Mouse (Mus musculus): ENCODE measurements around the gene Obsl1. TPM values are rescaled to one million over a fixed set of nuclear protein-coding genes. Genes with fewer than 3 reads are reported as not detected.

Gene Obsl1
- polyA plus RNA-seq, 1 experiment from 2014 or later, result 44.2 TPM

DNA sequence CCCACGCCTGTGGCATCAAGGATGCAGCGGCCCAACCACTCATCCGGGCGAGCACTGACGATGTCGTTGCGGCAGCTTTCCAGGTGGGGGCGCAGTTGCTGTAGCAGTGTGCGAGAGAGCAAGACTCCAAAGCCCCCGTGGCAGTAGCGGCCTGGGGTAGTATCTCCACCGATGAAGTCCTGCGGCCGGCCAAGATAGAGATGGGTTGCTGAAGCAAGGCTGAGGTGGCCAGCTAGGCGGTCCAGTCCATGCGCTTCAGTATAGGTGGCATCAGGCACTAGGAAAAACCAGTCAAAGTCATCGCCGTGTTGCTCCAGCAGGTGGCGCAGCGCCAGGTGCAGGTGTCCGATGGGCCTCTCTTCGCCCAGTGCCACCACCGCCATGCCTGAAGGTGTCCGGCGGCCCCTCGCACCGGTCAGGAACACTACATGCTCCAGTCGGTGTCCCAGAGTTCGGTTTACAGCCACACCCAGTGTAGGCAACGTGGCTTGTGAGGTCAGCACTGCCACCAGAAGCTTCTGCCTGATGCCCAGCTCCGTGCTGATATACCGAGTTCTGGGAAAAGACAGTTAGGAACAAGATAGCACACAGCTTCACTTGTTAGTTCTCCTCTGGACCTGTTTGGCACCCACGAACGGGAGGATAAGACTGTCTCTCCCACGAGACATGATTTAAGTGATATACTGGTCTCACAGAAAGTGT is 28.8 kb downstream of the Obsl1 start:
- no peak overlapping the region; the same call in 1 of the 2 replicates for H3K27ac ChIP-seq
- H3K4me3 ChIP-seq, result peak overlapping the region; percentile 88
- peak; percentile 85 for DNase-seq (ENCODE audit: low spot score)
- peaks cover 56% of the 10 kb centered on the region for H3K27me3 ChIP-seq (ENCODE audit: insufficient read depth, poor library complexity, severe bottlenecking)
- peaks cover 54% of the 10 kb centered on the region for H3K4me1 ChIP-seq (replicated peaks)
- no peaks in the 10 kb centered on the region for H3K9me3 ChIP-seq
- H3K36me3 ChIP-seq, result peaks cover 47% of the 10 kb centered on the region
- 14% methylated on average over 35 of the region's 35 CpGs for WGBS

DNA sequence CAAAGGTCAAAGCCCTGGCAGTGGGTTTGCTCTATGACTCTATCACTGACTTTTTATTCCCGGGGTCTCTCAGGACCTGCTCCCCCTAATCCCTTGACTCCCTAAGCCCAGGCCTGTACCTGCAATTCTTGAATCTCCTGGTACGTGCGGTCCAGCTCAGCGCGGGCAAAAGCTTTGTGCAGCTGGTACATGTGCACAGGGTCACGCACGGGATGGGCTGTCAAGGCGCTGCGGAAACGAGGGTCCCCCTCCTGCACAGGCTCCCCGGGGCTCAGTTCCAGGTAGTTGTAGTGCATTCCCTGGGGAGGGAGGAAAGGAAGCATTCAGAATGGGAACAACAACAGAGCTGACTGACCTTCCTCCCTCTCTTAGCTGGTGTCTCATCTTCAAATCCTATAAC is 29.8 kb downstream of the Obsl1 start:
- Histone ChIP-seq H3K4me3 (no peak overlapping the region), H3K9me3 (no peaks in the 10 kb centered on the region), H3K36me3 (peaks cover 52% of the 10 kb centered on the region), H3K27ac (no peak overlapping the region), H3K27me3 (ENCODE audit: insufficient read depth, poor library complexity, severe bottlenecking) (peaks cover 48% of the 10 kb centered on the region), H3K4me1 (replicated peaks) (peaks cover 53% of the 10 kb centered on the region)
- 97% methylated on average over 11 of the region's 11 CpGs for WGBS
- DNase-seq (ENCODE audit: low spot score), result no peak

GRCm38 (mm10) chr1:75469287-75469825 is 36.9 kb downstream of the Obsl1 start:
- Histone ChIP-seq H3K4me3 (no peak overlapping the region), H3K36me3 (peaks cover 26% of the 10 kb centered on the region), H3K27ac (no peak overlapping the region), H3K27me3 (ENCODE audit: insufficient read depth, poor library complexity, severe bottlenecking) (peaks cover 55% of the 10 kb centered on the region), H3K4me1 (replicated peaks) (peaks cover 30% of the 10 kb centered on the region), H3K9me3 (no peaks in the 10 kb centered on the region)
- 78% methylated on average over 17 of the region's 17 CpGs for WGBS
- DNase-seq (ENCODE audit: low spot score), result no peak

GRCm38 (mm10) chr1:75467215-75467927 is 38.9 kb downstream of the Obsl1 start:
- H3K4me1 ChIP-seq (replicated peaks), result peaks cover 38% of the 10 kb centered on the region
- no peaks in the 10 kb centered on the region for H3K9me3 ChIP-seq
- peak overlapping the region; percentile 8; the same call in 1 of the 2 replicates for H3K27ac ChIP-seq
- 8% methylated on average over 14 of the region's 14 CpGs for WGBS
- peaks cover 56% of the 10 kb centered on the region for H3K27me3 ChIP-seq (ENCODE audit: insufficient read depth, poor library complexity, severe bottlenecking)
- DNase-seq (ENCODE audit: low spot score), result peak; percentile 86
- peaks cover 6% of the 10 kb centered on the region for H3K36me3 ChIP-seq
- H3K4me3 ChIP-seq, result no peak overlapping the region

- Histone ChIP-seq H3K9me3 (no peaks in the 10 kb centered on the region), H3K4me1 (replicated peaks) (peaks cover 48% of the 10 kb centered on the region), H3K27ac (peak overlapping the region; percentile 45; the same call in 1 of the 2 replicates), H3K4me3 (no peak overlapping the region), H3K27me3 (ENCODE audit: insufficient read depth, poor library complexity, severe bottlenecking) (peaks cover 72% of the 10 kb centered on the region), H3K36me3 (no peaks in the 10 kb centered on the region)
- DNase-seq (ENCODE audit: low spot score), result no peak
- 81% methylated on average over 5 of the region's 5 CpGs for WGBS
Measured at GRCm38 (mm10) chr1:75463652-75464204, 42.5 kb downstream of the Obsl1 start.

- Histone ChIP-seq H3K27me3 (ENCODE audit: insufficient read depth, poor library complexity, severe bottlenecking) (peaks cover 73% of the 10 kb centered on the region), H3K36me3 (no peaks in the 10 kb centered on the region), H3K27ac (peak overlapping the region; percentile 16; the same call in 1 of the 2 replicates), H3K4me3 (no peak overlapping the region), H3K9me3 (no peaks in the 10 kb centered on the region), H3K4me1 (replicated peaks) (peaks cover 55% of the 10 kb centered on the region)
- DNase-seq (ENCODE audit: low spot score), result no peak
- 23% methylated on average over 1 of the region's 1 CpGs for WGBS
Measured at GRCm38 (mm10) chr1:75462636-75463035, 43.6 kb downstream of the Obsl1 start.

DNA sequence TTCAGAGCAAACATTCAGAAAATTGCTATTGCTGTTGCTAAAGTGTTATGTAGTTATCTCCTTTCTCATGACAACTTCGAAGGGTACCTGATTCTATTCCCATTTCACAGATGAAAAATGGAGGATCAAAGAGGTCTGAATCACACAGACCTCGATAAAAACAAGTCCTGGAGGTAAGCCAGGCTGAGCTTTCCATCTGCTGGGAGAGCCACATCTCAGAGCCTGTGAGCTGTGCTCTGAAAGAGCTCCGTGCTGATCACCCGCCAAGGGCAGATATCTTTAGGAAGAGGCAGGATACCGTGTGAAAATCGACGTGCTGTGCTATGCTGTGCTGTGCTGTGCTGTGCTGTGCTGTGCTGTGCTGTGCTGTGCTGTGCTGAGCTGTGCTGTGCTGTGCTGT is 46.0 kb downstream of the Obsl1 start:
- H3K27ac ChIP-seq, result no peak overlapping the region
- no peaks in the 10 kb centered on the region for H3K9me3 ChIP-seq
- H3K4me1 ChIP-seq (replicated peaks), result peaks cover 69% of the 10 kb centered on the region
- WGBS, result 88% methylated on average over 7 of the region's 7 CpGs
- H3K27me3 ChIP-seq (ENCODE audit: insufficient read depth, poor library complexity, severe bottlenecking), result peaks cover 75% of the 10 kb centered on the region
- DNase-seq (ENCODE audit: low spot score), result no peak
- H3K36me3 ChIP-seq, result no peaks in the 10 kb centered on the region
- no peak overlapping the region for H3K4me3 ChIP-seq

DNA sequence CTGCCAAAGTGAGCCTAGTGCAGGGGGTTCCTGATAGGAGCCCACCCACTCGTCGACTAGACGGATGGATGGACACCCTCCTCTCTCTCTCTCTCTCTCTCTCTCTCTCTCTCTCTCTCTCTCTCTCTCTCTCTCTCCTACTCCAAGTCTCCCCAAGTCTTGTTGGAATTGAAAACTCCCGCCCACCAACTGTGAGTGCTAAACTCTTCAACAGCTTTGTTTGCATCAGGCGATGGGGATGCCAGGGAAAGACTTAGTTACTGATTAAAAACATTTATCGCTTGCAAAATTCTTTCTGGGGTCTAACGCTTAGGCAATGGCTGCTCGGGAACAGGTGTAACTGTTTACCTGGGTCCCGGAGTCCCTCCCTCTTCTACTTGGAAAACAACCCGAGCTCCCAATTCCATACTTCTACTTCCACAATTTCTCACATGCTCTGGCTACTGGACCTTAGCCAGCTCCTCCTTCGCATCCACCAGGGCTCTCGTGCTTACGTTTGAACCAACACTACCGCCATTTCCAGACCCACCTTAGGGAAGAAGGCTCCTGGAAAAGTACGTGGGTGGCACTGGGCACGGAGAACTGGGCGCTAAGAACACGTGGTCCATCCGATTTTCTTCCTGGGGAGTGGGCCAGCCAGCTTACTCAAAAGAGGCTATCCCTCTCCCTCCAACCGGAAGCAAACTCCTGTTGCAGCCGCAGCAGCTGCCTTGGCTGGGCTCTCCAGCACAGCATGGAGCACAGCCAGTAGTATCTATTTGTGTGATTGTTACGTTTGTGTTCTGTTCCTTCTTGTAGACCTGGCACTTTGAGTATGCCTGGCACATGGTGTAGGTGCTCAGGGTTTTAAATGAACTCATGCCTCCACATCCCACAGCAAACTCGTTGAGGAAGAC is 47.2 kb downstream of the Obsl1 start:
- peak overlapping the region; percentile 49 for H3K4me3 ChIP-seq
- DNase-seq (ENCODE audit: low spot score), result peak; percentile 20
- peaks cover 84% of the 10 kb centered on the region for H3K27me3 ChIP-seq (ENCODE audit: insufficient read depth, poor library complexity, severe bottlenecking)
- H3K9me3 ChIP-seq, result no peaks in the 10 kb centered on the region
- H3K36me3 ChIP-seq, result no peaks in the 10 kb centered on the region
- H3K27ac ChIP-seq, result peak overlapping the region; percentile 85
- WGBS, result 15% methylated on average over 23 of the region's 23 CpGs
- peaks cover 67% of the 10 kb centered on the region for H3K4me1 ChIP-seq (replicated peaks)

DNA sequence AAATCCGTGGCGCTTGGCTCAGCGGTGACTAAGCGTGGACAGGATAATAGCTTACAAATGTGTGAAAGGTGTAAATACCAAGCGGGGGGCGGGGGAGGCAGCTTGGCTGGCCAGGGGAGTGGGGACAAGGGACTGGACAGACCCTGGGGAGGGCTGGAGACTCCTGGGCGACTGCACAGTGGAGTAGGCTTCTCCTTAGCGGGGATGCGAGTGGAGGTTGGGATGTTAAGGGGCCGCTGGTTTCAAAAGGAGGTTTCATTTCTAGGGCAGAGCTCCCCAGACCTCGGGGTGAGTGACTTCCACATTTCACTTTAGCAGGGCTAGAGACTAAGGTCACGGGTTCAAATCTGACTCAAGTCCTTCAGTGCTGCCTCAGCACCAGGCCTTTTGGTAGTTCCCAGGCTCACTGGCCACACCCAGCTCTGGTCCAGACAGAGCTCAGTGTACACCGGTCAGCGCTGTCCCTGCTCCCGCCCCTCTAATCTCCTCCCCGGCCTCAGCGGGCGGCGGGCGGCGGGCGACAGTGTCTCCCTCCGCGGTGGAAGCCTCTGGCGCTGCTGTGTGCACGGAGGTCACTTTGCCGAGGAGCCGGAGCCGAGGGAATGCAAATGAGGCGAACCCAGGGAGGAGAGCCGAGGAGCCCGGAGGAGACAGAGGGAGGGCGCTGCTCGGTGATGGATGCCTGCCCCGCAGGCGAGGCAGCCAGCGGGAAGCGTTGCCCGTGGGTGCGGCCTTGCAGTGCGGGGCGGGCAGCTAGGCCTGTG is 48.0 kb downstream of the Obsl1 start:
- H3K4me1 ChIP-seq (replicated peaks), result peaks cover 69% of the 10 kb centered on the region
- H3K9me3 ChIP-seq, result no peaks in the 10 kb centered on the region
- H3K27me3 ChIP-seq (ENCODE audit: insufficient read depth, poor library complexity, severe bottlenecking), result peaks cover 85% of the 10 kb centered on the region
- peak overlapping the region; percentile 49 for H3K4me3 ChIP-seq
- WGBS, result 3% methylated on average over 42 of the region's 42 CpGs
- H3K36me3 ChIP-seq, result no peaks in the 10 kb centered on the region
- DNase-seq (ENCODE audit: low spot score), result peak; percentile 68
- peak overlapping the region; percentile 85 for H3K27ac ChIP-seq

DNA sequence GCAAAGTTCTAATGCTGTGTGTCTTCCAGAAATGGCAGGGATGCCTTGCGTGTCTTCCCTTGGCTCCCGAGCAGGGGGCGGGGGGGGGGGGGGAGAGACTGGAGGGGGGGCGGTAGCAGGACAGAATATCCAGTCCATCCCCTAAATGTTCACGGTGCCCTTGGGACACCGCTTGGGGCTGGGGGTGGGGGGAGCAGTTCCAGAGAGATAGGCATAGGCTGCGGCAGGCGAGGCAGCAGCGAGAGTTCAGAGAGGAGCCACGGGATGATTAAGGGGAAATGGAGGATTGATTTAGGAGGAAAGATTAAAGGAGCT is 48.6 kb downstream of the Obsl1 start:
- WGBS, result 4% methylated on average over 10 of the region's 10 CpGs
- peak overlapping the region; percentile 49 for H3K4me3 ChIP-seq
- H3K36me3 ChIP-seq, result no peaks in the 10 kb centered on the region
- peaks cover 71% of the 10 kb centered on the region for H3K4me1 ChIP-seq (replicated peaks)
- H3K27ac ChIP-seq, result peak overlapping the region; percentile 85
- H3K9me3 ChIP-seq, result no peaks in the 10 kb centered on the region
- peak; percentile 28 for DNase-seq (ENCODE audit: low spot score)
- peaks cover 91% of the 10 kb centered on the region for H3K27me3 ChIP-seq (ENCODE audit: insufficient read depth, poor library complexity, severe bottlenecking)

- Histone ChIP-seq H3K27me3 (ENCODE audit: insufficient read depth, poor library complexity, severe bottlenecking) (peaks cover 95% of the 10 kb centered on the region), H3K36me3 (no peaks in the 10 kb centered on the region), H3K9me3 (no peaks in the 10 kb centered on the region), H3K4me1 (replicated peaks) (peaks cover 73% of the 10 kb centered on the region), H3K4me3 (peak overlapping the region; percentile 49; the same call in 1 of the 2 replicates), H3K27ac (peak overlapping the region; percentile 85)
- DNase-seq (ENCODE audit: low spot score), result peak; percentile 47
- WGBS, result 7% methylated on average over 14 of the region's 14 CpGs
Measured at GRCm38 (mm10) chr1:75456746-75457564, 49.3 kb downstream of the Obsl1 start.

Measured in hindbrain, embryonic 10.5 days (tissue).